Mouse (Mus musculus) liver, embryonic 14.5 days (tissue): ENCODE results near the gene Hand2.

ENCODE experiments used
- CTCF ChIP-seq: IDR thresholded peaks from 2 replicates; pipeline ENCODE4 v1.5.1; 2016; ENCODE audit warnings: antibody characterized with exemption, low read depth, control low read depth
- EP300 ChIP-seq: IDR thresholded peaks from 2 replicates; pipeline ENCODE4 v1.6.1; 2016; ENCODE audit warnings: antibody characterized with exemption, low read depth

GRCm38 (mm10) chr8:57362881-57363280 lies 42.1 kb downstream of the Hand2 start:
- TF ChIP-seq EP300 = no peak
- no peak for TF ChIP-seq CTCF
